Mouse (Mus musculus): ENCODE measurements around the gene Tpt1.
"Not testable (repeated sequence)": the region's sequence is repeated elsewhere in the genome, so short reads cannot be mapped to it uniquely, and the experiment has no call there.

The Tpt1 gene

GRCm38 (mm10) chr14:75841758-75842157 lies 3.1 kb upstream of the Tpt1 start:
- DNase-seq (ENCODE audit: low read depth in 1 of 2, low spot score in 2 of 2): not testable (repeated sequence)

GRCm38 (mm10) chr14:75844111-75844695 lies 690 bp upstream of the Tpt1 start:
- no peak for DNase-seq (ENCODE audit: low read depth in 1 of 2, low spot score in 2 of 2)

- peak; percentile 71 to 91 for DNase-seq (ENCODE audit: low read depth in 1 of 2, low spot score in 2 of 2)
These were observed 814 bp downstream of the Tpt1 start for GRCm38 (mm10) chr14:75845698-75846115.

GRCm38 (mm10) chr14:75847669-75848068 lies 2.8 kb downstream of the Tpt1 start:
- no peak for DNase-seq (ENCODE audit: low read depth in 1 of 2, low spot score in 2 of 2)

GRCm38 (mm10) chr14:75848482-75848881 lies 3.6 kb downstream of the Tpt1 start:
- DNase-seq (ENCODE audit: low read depth in 1 of 2, low spot score in 2 of 2): no peak

GRCm38 (mm10) chr14:75849236-75849635 lies 4.3 kb downstream of the Tpt1 start:
- no peak for DNase-seq (ENCODE audit: low read depth in 1 of 2, low spot score in 2 of 2)

- DNase-seq (ENCODE audit: low read depth in 1 of 2, low spot score in 2 of 2): no peak
These were observed 5.1 kb downstream of the Tpt1 start for GRCm38 (mm10) chr14:75849842-75850568.

GRCm38 (mm10) chr14:75850819-75851218 lies 5.9 kb downstream of the Tpt1 start:
- no peak for DNase-seq (ENCODE audit: low read depth in 1 of 2, low spot score in 2 of 2)

- DNase-seq (ENCODE audit: low read depth in 1 of 2, low spot score in 2 of 2): no peak
These were observed 7.1 kb downstream of the Tpt1 start for GRCm38 (mm10) chr14:75852016-75852415.

- no peak for DNase-seq (ENCODE audit: low read depth in 1 of 2, low spot score in 2 of 2)
These were observed 10.5 kb downstream of the Tpt1 start for GRCm38 (mm10) chr14:75855263-75855992.

GRCm38 (mm10) chr14:75858181-75858580 lies 13.3 kb downstream of the Tpt1 start:
- DNase-seq (ENCODE audit: low read depth in 1 of 2, low spot score in 2 of 2): no peak

GRCm38 (mm10) chr14:75859619-75860018 lies 14.7 kb downstream of the Tpt1 start:
- no peak for DNase-seq (ENCODE audit: low read depth in 1 of 2, low spot score in 2 of 2)

GRCm38 (mm10) chr14:75862701-75863100 lies 17.8 kb downstream of the Tpt1 start:
- no peak for DNase-seq (ENCODE audit: low read depth in 1 of 2, low spot score in 2 of 2)

GRCm38 (mm10) chr14:75863549-75864409 lies 18.9 kb downstream of the Tpt1 start:
- peak; percentile 63 to 77 for DNase-seq (ENCODE audit: low read depth in 1 of 2, low spot score in 2 of 2)

- DNase-seq (ENCODE audit: low read depth in 1 of 2, low spot score in 2 of 2): no peak
These were observed 21.9 kb downstream of the Tpt1 start for GRCm38 (mm10) chr14:75866706-75867333.

GRCm38 (mm10) chr14:75868028-75868427 lies 23.1 kb downstream of the Tpt1 start:
- DNase-seq (ENCODE audit: low read depth in 1 of 2, low spot score in 2 of 2): not testable (repeated sequence)

GRCm38 (mm10) chr14:75869769-75870363 lies 25.0 kb downstream of the Tpt1 start:
- DNase-seq (ENCODE audit: low read depth in 1 of 2, low spot score in 2 of 2): no peak

GRCm38 (mm10) chr14:75870631-75871030 lies 25.7 kb downstream of the Tpt1 start:
- DNase-seq (ENCODE audit: low read depth in 1 of 2, low spot score in 2 of 2): no peak

- DNase-seq (ENCODE audit: low read depth in 1 of 2, low spot score in 2 of 2): no peak
These were observed 26.2 kb downstream of the Tpt1 start for GRCm38 (mm10) chr14:75871111-75871510.

GRCm38 (mm10) chr14:75871750-75872149 lies 26.9 kb downstream of the Tpt1 start:
- DNase-seq (ENCODE audit: low read depth in 1 of 2, low spot score in 2 of 2): no peak
